Mouse (Mus musculus): Measurements from ENCODE around the gene Mgat5.

GRCm38 (mm10) chr1:127310703-127311102 is 105.9 kb downstream of the Mgat5 start:
- TF ChIP-seq CTCF (IDR thresholded peaks at IDR 0.05; ENCODE audit: borderline replicate concordance, insufficient read depth, low read depth, low read length) (no peak), POLR2A (IDR thresholded peaks at IDR 0.05; ENCODE audit: borderline replicate concordance, insufficient read depth, low read length) (no peak)
